Mouse (Mus musculus) testis, adult 2 months (tissue): Measurements from ENCODE around the gene Atp2a1. TPM values are rescaled to one million over a fixed set of nuclear protein-coding genes. Genes with fewer than 3 reads are reported as not detected.
A peak's percentile ranks its signal among the peaks of the same experiment; 100 is the strongest.

Source experiments
- H3K27ac ChIP-seq: fragments of 200-500 bp; 2 replicates; pipeline ENCODE4 v1.5.1; 2012; ENCODE audit warnings: low read depth, low read length; ENCODE audit not compliant: control insufficient read depth, insufficient read depth
- H3K27me3 ChIP-seq: fragments of 200-500 bp; 2 replicates; pipeline ENCODE4 v1.6.1; 2012; ENCODE audit warnings: mild to moderate bottlenecking, low read length, moderate library complexity; ENCODE audit not compliant: control insufficient read depth, insufficient read depth
- H3K36me3 ChIP-seq: fragments of 200-500 bp; 2 replicates; pipeline ENCODE4 v1.6.1; 2012; ENCODE audit warnings: mild to moderate bottlenecking, low read length; ENCODE audit not compliant: control insufficient read depth, insufficient read depth
- H3K4me1 ChIP-seq: fragments of 200-500 bp; 2 replicates; pipeline ENCODE4 v1.6.1; 2012; ENCODE audit warnings: low read length; ENCODE audit not compliant: control insufficient read depth, insufficient read depth
- H3K4me3 ChIP-seq: fragments of 200-500 bp; 2 replicates; pipeline ENCODE4 v1.5.1; 2012; ENCODE audit warnings: low read depth, mild to moderate bottlenecking, low read length, moderate library complexity, mixed read lengths; ENCODE audit not compliant: control insufficient read depth
- CTCF ChIP-seq: fragments of 200-500 bp; IDR thresholded peaks from 2 replicates; pipeline ENCODE4 v1.5.1; 2012; ENCODE audit warnings: low read depth, mild to moderate bottlenecking, inconsistent platforms, low read length, moderate library complexity; ENCODE audit not compliant: control insufficient read depth, insufficient read depth, insufficient replicate concordance
- POLR2A ChIP-seq: fragments of 200-500 bp; IDR thresholded peaks from 2 replicates; pipeline ENCODE4 v1.6.1; 2012; ENCODE audit warnings: low read depth, mild to moderate bottlenecking, inconsistent platforms, low read length, moderate library complexity; ENCODE audit not compliant: control insufficient read depth
- polyA plus RNA-seq: library from polyadenylated mRNA; depleted of rRNA; stranded (reverse); fragments of >200 nt; gene quantifications from 2 replicates; pipeline ENCODE4 v1.2.3, GENCODE M21; 2012

Gene Atp2a1
- polyA plus RNA-seq, 1 experiment, result 1.5 TPM

GRCm38 (mm10) chr7:126466116-126466515 lies 3.2 kb upstream of the Atp2a1 start:
- H3K27ac ChIP-seq, result no peak overlapping the region; the same call in 1 of the 2 replicates
- peaks cover 2% of the 10 kb centered on the region for H3K36me3 ChIP-seq
- no peak overlapping the region for H3K4me3 ChIP-seq
- H3K27me3 ChIP-seq, result no peaks in the 10 kb centered on the region
- H3K4me1 ChIP-seq, result peaks cover 13% of the 10 kb centered on the region
- no peak for TF ChIP-seq POLR2A
- no peak for TF ChIP-seq CTCF

- Histone ChIP-seq H3K36me3 (peaks cover 2% of the 10 kb centered on the region; the same call in 1 of the 2 replicates), H3K4me3 (no peak overlapping the region), H3K4me1 (peaks cover 13% of the 10 kb centered on the region), H3K27me3 (no peaks in the 10 kb centered on the region), H3K27ac (peak overlapping the region; percentile 7)
- TF ChIP-seq CTCF (no peak), POLR2A (no peak)
Measured at GRCm38 (mm10) chr7:126465246-126466030, 2.5 kb upstream of the Atp2a1 start.

- H3K27ac ChIP-seq, result 0 out of 2 replicates have a peak overlapping the region, but pooled peaks have one; percentile 7
- no peak overlapping the region for H3K4me3 ChIP-seq
- TF ChIP-seq POLR2A (no peak), CTCF (no peak)
- peaks cover 13% of the 10 kb centered on the region for H3K4me1 ChIP-seq
- H3K27me3 ChIP-seq, result no peaks in the 10 kb centered on the region
- H3K36me3 ChIP-seq, result peaks cover 2% of the 10 kb centered on the region; the same call in 1 of the 2 replicates
Measured at GRCm38 (mm10) chr7:126464836-126465235, 1.9 kb upstream of the Atp2a1 start.

GRCm38 (mm10) chr7:126464121-126464520 lies 1.2 kb upstream of the Atp2a1 start:
- Histone ChIP-seq H3K36me3 (no peaks in the 10 kb centered on the region; the same call in 1 of the 2 replicates), H3K4me3 (no peak overlapping the region), H3K4me1 (peaks cover 13% of the 10 kb centered on the region), H3K27me3 (no peaks in the 10 kb centered on the region), H3K27ac (no peak overlapping the region)
- TF ChIP-seq CTCF (no peak), POLR2A (no peak)

- H3K4me3 ChIP-seq, result no peak overlapping the region
- no peaks in the 10 kb centered on the region for H3K27me3 ChIP-seq
- TF ChIP-seq CTCF (no peak), POLR2A (no peak)
- H3K27ac ChIP-seq, result no peak overlapping the region
- no peaks in the 10 kb centered on the region; the same call in 1 of the 2 replicates for H3K36me3 ChIP-seq
- H3K4me1 ChIP-seq, result peaks cover 13% of the 10 kb centered on the region
Measured at GRCm38 (mm10) chr7:126463547-126463946, 639 bp upstream of the Atp2a1 start.

- H3K4me3 ChIP-seq, result no peak overlapping the region
- no peaks in the 10 kb centered on the region for H3K36me3 ChIP-seq
- peaks cover 13% of the 10 kb centered on the region for H3K4me1 ChIP-seq
- no peak overlapping the region for H3K27ac ChIP-seq
- no peak for TF ChIP-seq CTCF
- H3K27me3 ChIP-seq, result no peaks in the 10 kb centered on the region
Measured at GRCm38 (mm10) chr7:126461626-126462025, 1.3 kb downstream of the Atp2a1 start.

- Histone ChIP-seq H3K36me3 (no peaks in the 10 kb centered on the region), H3K27me3 (no peaks in the 10 kb centered on the region), H3K4me1 (peaks cover 13% of the 10 kb centered on the region), H3K4me3 (no peak overlapping the region), H3K27ac (no peak overlapping the region)
- TF ChIP-seq POLR2A, result no peak
- TF ChIP-seq CTCF, result no peak
Measured at GRCm38 (mm10) chr7:126460623-126461399, 2.1 kb downstream of the Atp2a1 start.
